7 mouse cellular contexts compared by ENCODE assay signal in genomic region chr11:101666626-101667345, GRCm38 (mm10). TPM values are rescaled to one million over a fixed set of nuclear protein-coding genes. Genes with fewer than 3 reads are reported as not detected.
DNase-seq lines count a peak whose midpoint lies in the region; ATAC-seq and TF ChIP-seq lines count a peak whose summit lies in the region.

No protein-coding gene starts in this region.

- intact Hi-C loops in heart, adult 2 months (cut with DNase I) = no loop called here

- H3K4me1 ChIP-seq in testis, adult 2 months (ENCODE audit: control insufficient read depth, insufficient read depth, low read length) = peaks cover 21% of the 10 kb centered on the region
- peaks cover 9% of the 10 kb centered on the region for H3K4me1 ChIP-seq in heart, adult 2 months (ENCODE audit: control insufficient read depth, insufficient read depth, low read length)
- peaks cover 20% of the 10 kb centered on the region for H3K4me1 ChIP-seq in intestine, embryonic 16.5 days (ENCODE audit: control insufficient read depth, insufficient read depth, low read length)
- H3K4me1 ChIP-seq in midbrain, embryonic 13.5 days (replicated peaks) = peaks cover 29% of the 10 kb centered on the region

- H3K27me3 ChIP-seq in testis, adult 2 months (ENCODE audit: control insufficient read depth, insufficient read depth, low read length) = no peaks in the 10 kb centered on the region
- no peaks in the 10 kb centered on the region for H3K27me3 ChIP-seq in heart, adult 2 months (ENCODE audit: control insufficient read depth, insufficient read depth, low read length)
- H3K27me3 ChIP-seq in intestine, embryonic 16.5 days (replicated peaks; ENCODE audit: control insufficient read depth, insufficient read depth, low read length) = no peaks in the 10 kb centered on the region
- H3K27me3 ChIP-seq in midbrain, embryonic 13.5 days = peaks cover 10% of the 10 kb centered on the region

- no peak for TF ChIP-seq POLR2A in testis, adult 2 months (IDR thresholded peaks at IDR 0.05; ENCODE audit: control insufficient read depth, low read depth, low read length)
- TF ChIP-seq POLR2A in heart, adult 2 months (IDR thresholded peaks at IDR 0.05; ENCODE audit: insufficient read depth, low read depth, low read length) = 0 out of 2 replicates have a peak, but pooled peaks have one; percentile 14

- H3K9me3 ChIP-seq in intestine, embryonic 16.5 days (ENCODE audit: control insufficient read depth, low read length) = no peaks in the 10 kb centered on the region
- H3K9me3 ChIP-seq in midbrain, embryonic 13.5 days = no peaks in the 10 kb centered on the region

- peak overlapping the region; percentile 69 for H3K4me3 ChIP-seq in testis, adult 2 months (ENCODE audit: control insufficient read depth, low read depth, low read length)
- peak overlapping the region; percentile 66 for H3K4me3 ChIP-seq in heart, adult 2 months
- H3K4me3 ChIP-seq in intestine, embryonic 16.5 days (ENCODE audit: low read length) = peak overlapping the region; percentile 70
- H3K4me3 ChIP-seq in midbrain, embryonic 13.5 days (replicated peaks) = peak overlapping the region; percentile 59

- peak overlapping the region; percentile 95 for H3K4me2 ChIP-seq in intestine, embryonic 16.5 days (ENCODE audit: low read depth, low read length)
- H3K4me2 ChIP-seq in midbrain, embryonic 13.5 days (replicated peaks) = peak overlapping the region; percentile 80

- WGBS in heart, adult 2 months = 32% methylated on average over 28 of the region's 28 CpGs
- WGBS in intestine, embryonic 16.5 days = 65% methylated on average over 28 of the region's 28 CpGs
- WGBS in midbrain, embryonic 13.5 days = 84% methylated on average over 28 of the region's 28 CpGs

- no peaks in the 10 kb centered on the region for H3K36me3 ChIP-seq in testis, adult 2 months (ENCODE audit: control insufficient read depth, insufficient read depth, low read length)
- H3K36me3 ChIP-seq in heart, adult 2 months (ENCODE audit: control insufficient read depth, insufficient read depth, low read length) = no peaks in the 10 kb centered on the region
- H3K36me3 ChIP-seq in intestine, embryonic 16.5 days (ENCODE audit: control insufficient read depth, insufficient read depth, low read length) = no peaks in the 10 kb centered on the region
- H3K36me3 ChIP-seq in midbrain, embryonic 13.5 days = no peaks in the 10 kb centered on the region

- TF ChIP-seq EP300 in heart, adult 2 months (IDR thresholded peaks at IDR 0.05; ENCODE audit: insufficient read depth, low read depth, low read length) = no peak

- H3K79me2 ChIP-seq in heart, adult 2 months (replicated peaks; ENCODE audit: control insufficient read depth, insufficient read depth, low read length) = no peaks in the 10 kb centered on the region

- peak overlapping the region; percentile 27 for H3K27ac ChIP-seq in testis, adult 2 months (ENCODE audit: control insufficient read depth, insufficient read depth, low read depth, low read length)
- peak overlapping the region; percentile 88 for H3K27ac ChIP-seq in heart, adult 2 months
- no peak overlapping the region for H3K27ac ChIP-seq in intestine, embryonic 16.5 days (ENCODE audit: low read length)
- no peak overlapping the region for H3K27ac ChIP-seq in midbrain, embryonic 13.5 days

- no peak for DNase-seq in testis, postnatal 14 days (ENCODE audit: low spot score)
- peak; percentile 63 to 70 for DNase-seq in heart, adult 2 months

- no peak for ATAC-seq in intestine, embryonic 16.5 days
- no peak for ATAC-seq in midbrain, embryonic 13.5 days
- no peak for ATAC-seq in erythroblast, adult 5-6 weeks (replicated peaks; ENCODE audit: low FRiP score, poor library complexity, severe bottlenecking)
- ATAC-seq in activated CD4-positive, CD25-positive, alpha-beta regulatory T cell, adult 4 months = no peak

- H3K9ac ChIP-seq in heart, adult 2 months (ENCODE audit: low read depth, low read length) = peak overlapping the region; percentile 81
- peak overlapping the region; percentile 21 for H3K9ac ChIP-seq in intestine, embryonic 16.5 days (ENCODE audit: low read depth, low read length)
- H3K9ac ChIP-seq in midbrain, embryonic 13.5 days (replicated peaks) = peak overlapping the region; percentile 36; the same call in 1 of the 2 replicates

- no peak for TF ChIP-seq CTCF in testis, adult 2 months (IDR thresholded peaks at IDR 0.05; ENCODE audit: control insufficient read depth, insufficient read depth, insufficient replicate concordance, low read depth, low read length)
- no peak; the same call in 1 of the 2 replicates for TF ChIP-seq CTCF in heart, adult 2 months (IDR thresholded peaks at IDR 0.05)

RNA-seq across cellular contexts. Expression of gene Arl4d, which starts 1.4 kb away (rescaled TPM):
- polyA plus RNA-seq in testis, adult 2 months (2012; rRNA removed) = 10.2 and 12.3 TPM in 2 replicates
- total RNA-seq in heart, adult 2 months (2021) = 10 to 100 TPM; 18.9 to 23.5 TPM
- 23.4 and 27.8 TPM in 2 replicates for polyA plus RNA-seq in heart, adult 2 months (2012; rRNA removed)
- polyA plus RNA-seq in intestine, embryonic 16.5 days (2015; fragmentation: Nextera tagmentation; extraction: Ambion mirVana) = 6.6 and 6.9 TPM in 2 replicates
- 5.1 and 8.4 TPM in 2 replicates for polyA plus RNA-seq in midbrain, embryonic 13.5 days (2015; fragmentation: Nextera tagmentation; extraction: Ambion mirVana)
- not detected in 2 replicates for total RNA-seq in erythroblast, adult 5-6 weeks (2015; ENCODE audit: low replicate concordance)
- 0.85 and 1.5 TPM in 2 replicates for total RNA-seq in erythroblast, adult 5-6 weeks (2017; ENCODE audit: low replicate concordance)
- under 1 TPM; 0.32 to 0.36 TPM for polyA plus RNA-seq in activated CD4-positive, CD25-positive, alpha-beta regulatory T cell, adult 4 months (2017; shearing (Covaris generic))

RNA-seq across cellular contexts. Expression of gene Rdm1, which starts 39.8 kb away (rescaled TPM):
- polyA plus RNA-seq in testis, adult 2 months (2012; rRNA removed) = 7.8 and 13.8 TPM in 2 replicates
- 10 to 100 TPM; 45.6 to 49.5 TPM for total RNA-seq in heart, adult 2 months (2021)
- 42.3 and 49.8 TPM in 2 replicates for polyA plus RNA-seq in heart, adult 2 months (2012; rRNA removed)
- 36.3 and 41.7 TPM in 2 replicates for polyA plus RNA-seq in intestine, embryonic 16.5 days (2015; fragmentation: Nextera tagmentation; extraction: Ambion mirVana)
- 21.7 and 24.8 TPM in 2 replicates for polyA plus RNA-seq in midbrain, embryonic 13.5 days (2015; fragmentation: Nextera tagmentation; extraction: Ambion mirVana)
- total RNA-seq in erythroblast, adult 5-6 weeks (2015; ENCODE audit: low replicate concordance) = 6.7 and 18.6 TPM in 2 replicates
- 4.6 and 6.2 TPM in 2 replicates for total RNA-seq in erythroblast, adult 5-6 weeks (2017; ENCODE audit: low replicate concordance)
- polyA plus RNA-seq in activated CD4-positive, CD25-positive, alpha-beta regulatory T cell, adult 4 months (2017; shearing (Covaris generic)) = 100 to 1,000 TPM in 1 of 2 experiments, 10 to 100 TPM in 1; 65.1 to 101 TPM

Comparison
In these comparisons a context has a peak if more than half of its experiments do, and no peak if none do; other contexts are left out.
1. H3K27ac ChIP-seq: peak in testis, adult 2 months (single experiment) and heart, adult 2 months (single experiment); none in intestine, embryonic 16.5 days (single experiment) and midbrain, embryonic 13.5 days (single experiment).
2. H3K9ac ChIP-seq: peak in every context shown above with its lines; median percentile 81 in heart, adult 2 months; 36 in midbrain, embryonic 13.5 days; 21 in intestine, embryonic 16.5 days.
3. Peak in every context shown above with its lines, with median percentiles within 50 percentile points of each other: H3K4me3 ChIP-seq.